Mouse (Mus musculus): ENCODE results near the gene Gm10799. TPM values are rescaled to one million over a fixed set of nuclear protein-coding genes. Genes with fewer than 3 reads are reported as not detected.

Gene Gm10799
- polyA plus RNA-seq (2012; rRNA removed), result not detected in 2 replicates

DNA sequence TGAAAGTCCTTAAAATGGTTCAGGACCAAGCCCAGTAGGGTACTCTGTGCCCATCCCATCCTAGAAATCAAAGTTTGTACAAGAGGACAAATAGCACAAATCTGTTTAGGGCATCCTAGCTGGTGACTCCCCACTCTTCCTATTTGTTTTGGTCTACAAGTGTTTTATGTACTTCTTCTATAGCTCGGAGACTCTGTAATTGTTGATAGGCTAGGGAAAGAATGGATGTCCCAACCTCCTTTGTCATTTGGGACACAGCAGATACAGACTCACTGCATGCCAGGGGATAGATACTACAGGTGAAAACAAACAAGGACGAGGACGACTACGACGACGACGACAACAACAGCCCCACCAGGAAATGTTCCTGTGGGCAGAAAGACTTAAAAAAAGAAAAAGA, at the start of gene Gm10799:
Gene Gm10799, minus strand, starts transcription at position 101 of the 400 bp plus-strand sequence.

GRCm38 (mm10) chr2:104095741-104096213, 27.4 kb upstream of the Gm10799 start, which contains the start of gene Cd59a:
TSS of gene Cd59a (plus strand) at chr2:104095801.

DNA sequence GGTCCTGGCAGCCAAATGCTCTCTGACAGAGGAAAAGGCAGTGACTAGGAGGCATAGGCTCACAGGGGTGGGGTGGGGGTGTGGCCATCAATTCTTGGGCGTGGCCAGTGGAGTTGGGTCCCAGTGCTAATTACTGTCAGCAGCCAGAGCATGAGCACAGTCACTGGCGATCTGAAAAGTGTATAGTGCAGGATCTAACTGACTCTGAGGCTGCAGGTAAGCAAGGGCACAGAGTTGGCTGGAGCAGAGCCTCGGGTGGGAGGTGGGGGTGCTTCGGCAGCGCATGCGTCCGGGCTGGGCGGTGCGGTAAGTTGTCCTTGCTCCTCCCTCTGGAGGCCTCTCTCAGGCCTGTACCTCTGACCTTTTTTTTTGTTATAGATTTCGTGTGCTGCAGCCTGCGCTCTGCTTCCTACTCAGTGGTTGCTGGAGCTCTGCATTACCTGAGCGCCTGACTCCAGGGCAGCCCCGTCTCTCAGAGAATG, 1.4 kb upstream of the Gm10799 start, which contains the start of gene Cd59b:
Gene Cd59b, plus strand, starts transcription at position 146 of the 482 bp plus-strand sequence.

DNA sequence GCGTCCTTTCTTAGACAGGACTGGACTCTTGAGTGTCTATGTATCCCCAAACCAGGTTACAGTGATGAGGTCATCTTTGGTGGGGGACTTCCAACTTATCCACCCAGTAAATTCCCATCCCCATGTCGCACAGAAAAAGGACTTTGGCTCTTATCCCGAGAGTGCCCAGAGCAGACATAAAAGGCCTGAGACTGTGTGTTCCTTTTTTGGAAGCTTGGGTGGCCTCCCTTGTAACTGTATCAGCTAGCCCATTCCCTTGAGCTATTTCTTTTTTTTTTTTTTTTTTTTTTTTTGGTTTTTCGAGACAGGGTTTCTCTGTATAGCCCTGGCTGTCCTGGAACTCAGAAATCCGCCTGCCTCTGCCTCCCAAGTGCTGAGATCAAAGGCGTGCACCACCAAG, 2.8 kb downstream of the Gm10799 start, which contains the start of gene Gm10912:
Gene Gm10912, plus strand, starts transcription at position 301 of the 400 bp plus-strand sequence.

DNA sequence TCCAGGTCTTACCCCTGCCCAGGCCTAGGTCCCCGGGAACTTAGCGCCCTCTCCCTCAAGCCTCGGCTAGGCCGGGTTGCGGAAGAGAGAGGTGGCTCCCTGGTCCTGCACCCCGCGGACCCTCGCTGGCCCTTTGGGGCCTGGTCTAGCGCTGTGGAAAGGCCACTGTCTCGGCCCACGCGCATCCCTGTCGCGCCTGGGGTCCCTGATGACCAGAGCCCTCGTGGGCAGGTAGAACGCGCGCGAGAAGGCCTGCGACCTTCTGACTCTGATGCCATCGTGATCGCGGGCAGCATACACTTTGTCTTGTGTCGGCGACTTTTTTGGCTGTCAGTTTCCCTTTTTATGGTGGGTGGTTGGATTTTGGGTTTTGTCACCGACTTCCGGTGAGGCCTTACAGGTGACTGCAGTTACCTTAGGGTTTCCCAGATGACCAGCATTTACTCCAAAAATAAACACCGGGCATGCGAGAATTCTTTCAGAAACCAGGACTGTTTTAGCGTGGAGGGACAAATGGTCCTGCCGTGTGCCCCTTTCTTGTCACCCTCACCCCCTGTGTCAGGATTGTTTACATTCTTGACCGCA, 40.1 kb downstream of the Gm10799 start, which contains the start of gene 4931422A03Rik:
Gene 4931422A03Rik, minus strand, starts transcription at position 223 of the 585 bp plus-strand sequence.

DNA sequence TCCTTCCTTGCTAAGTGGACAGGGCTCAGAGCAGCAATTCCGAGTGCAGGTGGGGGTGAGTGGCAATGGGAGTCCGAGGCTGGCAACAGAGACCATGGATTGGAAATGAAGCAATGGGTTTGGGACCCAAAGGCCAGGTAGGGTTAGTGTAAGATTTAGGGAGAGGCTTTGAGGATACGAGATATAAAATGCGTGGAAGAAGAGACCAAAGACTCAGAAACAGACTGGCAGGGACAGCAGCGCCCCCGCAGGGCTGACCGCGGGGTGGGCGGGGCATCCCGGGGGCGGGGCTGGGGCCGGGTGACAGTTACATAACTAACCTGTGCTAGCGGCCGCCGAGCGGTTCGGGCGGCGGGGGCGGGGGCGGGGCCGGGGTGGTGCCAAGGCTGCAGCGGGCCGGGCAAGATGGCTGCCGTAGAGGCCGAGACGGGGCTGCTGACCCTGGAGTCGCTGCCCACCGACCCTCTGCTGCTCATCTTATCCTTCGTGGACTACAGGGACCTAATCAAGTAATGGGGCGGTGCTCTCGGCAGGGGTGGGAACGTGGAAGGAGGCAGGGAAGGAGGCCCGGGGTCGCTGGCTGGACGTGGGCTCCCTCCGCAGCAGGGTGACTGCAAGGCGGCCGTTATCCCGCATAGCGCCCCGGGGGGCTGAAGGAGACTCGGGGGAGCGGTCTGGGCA, 40.8 kb downstream of the Gm10799 start, which contains the start of gene Fbxo3:
Gene Fbxo3, plus strand, starts transcription at position 264 of the 681 bp plus-strand sequence.

Other genes with a start within 250 kb of the Gm10799 start
- 11.8 and 12.7 TPM in 2 replicates for gene Lmo2, start 110.6 kb downstream of the Gm10799 start, polyA plus RNA-seq (2012; rRNA removed)
- 7.7 and 9.1 TPM in 2 replicates for gene Fbxo3, start 40.8 kb downstream of the Gm10799 start, polyA plus RNA-seq (2012; rRNA removed)
- not detected in 2 replicates for gene 4931422A03Rik, start 40.2 kb downstream of the Gm10799 start, polyA plus RNA-seq (2012; rRNA removed)
- not detected in 2 replicates for gene Gm10912, start 2.7 kb downstream of the Gm10799 start, polyA plus RNA-seq (2012; rRNA removed)
- 1.2 and 2.2 TPM in 2 replicates for gene Cd59b, start 1.3 kb upstream of the Gm10799 start, polyA plus RNA-seq (2012; rRNA removed)
- 5.9 and 6.8 TPM in 2 replicates for gene Cd59a, start 27.3 kb upstream of the Gm10799 start, polyA plus RNA-seq (2012; rRNA removed)
- 0.20 TPM in 1 of 2 replicates, not detected in the other for gene A930018P22Rik, start 54.2 kb upstream of the Gm10799 start, polyA plus RNA-seq (2012; rRNA removed)

Data from colon, adult 2 months (tissue).